Mouse (Mus musculus): ENCODE results near the gene Anxa4. TPM values are rescaled to one million over a fixed set of nuclear protein-coding genes. Genes with fewer than 3 reads are reported as not detected.

The Anxa4 gene
- polyA plus RNA-seq, 1 experiment from 2014 or later, result 4.6 TPM

DNA sequence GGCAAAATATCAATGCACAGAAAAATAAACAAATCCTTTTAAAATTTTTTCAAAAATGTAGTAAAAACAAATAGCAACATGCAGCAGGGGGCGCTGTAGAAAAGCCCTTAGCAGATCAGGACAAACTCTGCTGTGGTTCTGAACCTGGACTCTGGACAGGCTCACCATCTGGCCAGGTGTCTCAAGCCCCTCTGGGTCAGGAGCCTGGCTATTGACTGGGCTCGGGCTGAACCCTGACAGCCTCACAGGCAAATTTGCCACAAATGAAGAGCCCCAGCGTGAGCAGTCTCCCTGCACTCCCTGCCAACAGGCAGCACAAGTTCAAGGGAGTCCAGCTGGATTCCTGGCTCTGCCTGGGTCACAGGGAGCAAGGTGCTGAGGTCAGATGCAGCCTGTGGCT is 20.0 kb upstream of the Anxa4 start:
- no peak overlapping the region for H3K4me3 ChIP-seq (ENCODE audit: low read depth, low read length)
- H3K27ac ChIP-seq (ENCODE audit: low read length), result no peak overlapping the region
- no peak overlapping the region for H3K4me2 ChIP-seq (ENCODE audit: low read length)
- WGBS, result 22% methylated on average over 3 of the region's 3 CpGs
- no peaks in the 10 kb centered on the region for H3K27me3 ChIP-seq (ENCODE audit: control insufficient read depth, insufficient read depth, low read depth, low read length)
- no peak for ATAC-seq
- H3K9me3 ChIP-seq (replicated peaks; ENCODE audit: control insufficient read depth, low read length, poor library complexity, severe bottlenecking), result no peaks in the 10 kb centered on the region
- H3K4me1 ChIP-seq (ENCODE audit: control insufficient read depth, insufficient read depth, low read length), result peaks cover 4% of the 10 kb centered on the region; the same call in 1 of the 2 replicates
- no peaks in the 10 kb centered on the region for H3K36me3 ChIP-seq (ENCODE audit: control insufficient read depth, insufficient read depth, low read length)
- H3K9ac ChIP-seq (ENCODE audit: low read depth, low read length), result no peak overlapping the region

DNA sequence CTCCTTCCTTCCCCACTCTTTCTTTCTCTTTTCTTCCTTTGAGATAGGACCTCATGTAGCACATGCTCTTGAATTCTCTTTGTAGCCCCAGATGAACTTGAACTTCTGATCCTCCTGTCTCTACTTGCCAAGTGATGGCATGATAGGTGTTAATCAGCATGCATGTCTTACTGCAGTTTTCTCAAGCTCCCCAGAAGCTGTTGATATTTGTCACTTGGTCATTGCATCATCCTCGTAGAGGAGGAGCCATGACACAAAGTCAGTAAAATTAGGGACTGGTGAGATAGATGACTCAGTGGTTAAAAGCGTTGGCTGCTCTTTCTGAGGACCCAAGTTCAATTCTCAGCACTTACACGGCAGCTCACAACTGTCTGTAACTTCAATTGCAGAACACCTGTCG is 19.5 kb upstream of the Anxa4 start:
- H3K27me3 ChIP-seq (ENCODE audit: control insufficient read depth, insufficient read depth, low read depth, low read length), result no peaks in the 10 kb centered on the region
- H3K36me3 ChIP-seq (ENCODE audit: control insufficient read depth, insufficient read depth, low read length), result no peaks in the 10 kb centered on the region
- no peak overlapping the region for H3K27ac ChIP-seq (ENCODE audit: low read length)
- peaks cover 4% of the 10 kb centered on the region; the same call in 1 of the 2 replicates for H3K4me1 ChIP-seq (ENCODE audit: control insufficient read depth, insufficient read depth, low read length)
- no peak overlapping the region for H3K4me2 ChIP-seq (ENCODE audit: low read length)
- H3K4me3 ChIP-seq (ENCODE audit: low read depth, low read length), result no peak overlapping the region
- no peak for ATAC-seq
- 61% methylated on average over 4 of the region's 4 CpGs for WGBS
- no peaks in the 10 kb centered on the region for H3K9me3 ChIP-seq (replicated peaks; ENCODE audit: control insufficient read depth, low read length, poor library complexity, severe bottlenecking)
- no peak overlapping the region for H3K9ac ChIP-seq (ENCODE audit: low read depth, low read length)

DNA sequence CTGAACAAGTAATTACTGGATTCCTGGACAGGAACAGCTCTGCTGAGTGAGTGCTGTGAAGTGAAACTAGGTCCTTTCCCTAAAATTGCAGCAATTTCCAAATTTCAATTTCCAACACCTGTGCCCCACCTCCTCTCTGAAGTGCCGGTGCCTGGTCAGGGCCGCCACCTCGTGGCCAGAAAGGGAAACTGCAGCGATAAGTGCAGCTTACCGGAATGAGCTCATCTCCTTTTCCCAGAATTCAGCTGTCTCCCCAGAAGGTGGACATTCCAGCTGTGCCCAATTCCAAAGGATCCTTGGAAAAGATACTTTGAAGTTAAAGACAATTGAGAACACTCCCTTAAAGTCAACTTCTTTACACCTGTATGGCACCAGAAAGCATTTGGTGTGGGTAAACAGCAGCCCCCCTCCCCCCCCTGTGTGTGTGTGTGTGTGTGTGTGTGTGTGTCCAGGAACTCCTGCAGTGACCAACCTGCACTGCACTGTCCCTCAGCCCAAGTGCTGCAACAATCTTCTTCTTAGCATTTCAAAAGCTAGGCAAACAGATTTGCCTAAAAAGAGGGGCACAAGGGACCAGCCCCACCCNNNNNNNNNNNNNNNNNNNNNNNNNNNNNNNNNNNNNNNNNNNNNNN is 13.2 kb upstream of the Anxa4 start:
- 0 out of 2 replicates have a peak, but pooled peaks cover 4% of the 10 kb centered on the region for H3K4me1 ChIP-seq (ENCODE audit: control insufficient read depth, insufficient read depth, low read length)
- no peaks in the 10 kb centered on the region for H3K27me3 ChIP-seq (ENCODE audit: control insufficient read depth, insufficient read depth, low read depth, low read length)
- ATAC-seq, result no peak
- 3% methylated on average over 5 of the region's 5 CpGs for WGBS
- no peak overlapping the region for H3K4me3 ChIP-seq (ENCODE audit: low read depth, low read length)
- no peak overlapping the region for H3K9ac ChIP-seq (ENCODE audit: low read depth, low read length)
- no peak overlapping the region for H3K4me2 ChIP-seq (ENCODE audit: low read length)
- no peaks in the 10 kb centered on the region for H3K36me3 ChIP-seq (ENCODE audit: control insufficient read depth, insufficient read depth, low read length)
- H3K27ac ChIP-seq (ENCODE audit: low read length), result no peak overlapping the region
- H3K9me3 ChIP-seq (replicated peaks; ENCODE audit: control insufficient read depth, low read length, poor library complexity, severe bottlenecking), result no peaks in the 10 kb centered on the region

DNA sequence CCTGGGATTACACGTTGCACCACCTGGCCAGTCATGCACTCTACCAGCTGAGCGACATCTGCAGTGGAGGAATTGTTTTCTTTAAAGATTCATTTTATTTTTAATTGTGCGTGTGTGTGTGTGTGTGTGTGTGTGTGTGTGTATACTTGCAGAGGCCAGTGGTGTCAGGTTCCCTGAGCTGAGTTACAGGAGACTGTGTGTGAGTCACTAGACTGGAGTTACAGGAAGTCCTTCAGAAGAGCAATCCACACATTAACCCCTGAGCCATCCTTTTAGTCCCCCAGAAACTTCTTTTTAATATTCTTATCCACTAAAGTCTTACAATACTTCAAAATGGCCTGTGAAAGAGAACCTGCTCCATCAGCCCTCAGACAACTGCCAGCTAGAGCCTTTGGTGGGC is 11.3 kb upstream of the Anxa4 start:
- Histone ChIP-seq H3K4me3 (ENCODE audit: low read depth, low read length) (no peak overlapping the region), H3K4me2 (ENCODE audit: low read length) (no peak overlapping the region), H3K27me3 (ENCODE audit: control insufficient read depth, insufficient read depth, low read depth, low read length) (no peaks in the 10 kb centered on the region), H3K36me3 (ENCODE audit: control insufficient read depth, insufficient read depth, low read length) (no peaks in the 10 kb centered on the region), H3K27ac (ENCODE audit: low read length) (no peak overlapping the region), H3K9me3 (replicated peaks; ENCODE audit: control insufficient read depth, low read length, poor library complexity, severe bottlenecking) (no peaks in the 10 kb centered on the region), H3K9ac (ENCODE audit: low read depth, low read length) (no peak overlapping the region), H3K4me1 (ENCODE audit: control insufficient read depth, insufficient read depth, low read length) (no peaks in the 10 kb centered on the region)
- ATAC-seq, result no peak
- 83% methylated on average over 3 of the region's 3 CpGs for WGBS

DNA sequence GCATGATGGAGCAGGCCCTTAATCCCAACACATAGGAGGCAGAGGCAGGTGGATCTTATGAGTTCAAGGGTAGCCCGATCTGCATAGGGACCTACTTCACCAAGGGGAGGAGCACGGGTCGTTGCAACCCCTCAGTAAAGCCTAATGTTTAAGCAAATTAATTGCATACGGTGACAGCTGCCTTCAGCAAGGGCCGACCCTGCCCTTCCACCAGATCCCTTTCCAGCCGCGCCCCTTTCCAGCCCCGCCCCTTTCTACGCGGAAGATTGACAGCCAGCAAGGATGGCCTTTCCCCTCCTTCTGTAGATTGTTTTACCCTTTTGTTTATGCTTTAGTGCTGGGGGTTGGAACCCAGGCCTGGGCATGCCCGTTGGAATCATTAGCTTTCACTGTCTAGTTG is 8.0 kb upstream of the Anxa4 start:
- ATAC-seq, result no peak
- no peaks in the 10 kb centered on the region for H3K9me3 ChIP-seq (replicated peaks; ENCODE audit: control insufficient read depth, low read length, poor library complexity, severe bottlenecking)
- no peak overlapping the region for H3K4me3 ChIP-seq (ENCODE audit: low read depth, low read length)
- H3K4me1 ChIP-seq (ENCODE audit: control insufficient read depth, insufficient read depth, low read length), result no peaks in the 10 kb centered on the region
- no peak overlapping the region for H3K27ac ChIP-seq (ENCODE audit: low read length)
- H3K9ac ChIP-seq (ENCODE audit: low read depth, low read length), result no peak overlapping the region
- no peaks in the 10 kb centered on the region for H3K27me3 ChIP-seq (ENCODE audit: control insufficient read depth, insufficient read depth, low read depth, low read length)
- H3K36me3 ChIP-seq (ENCODE audit: control insufficient read depth, insufficient read depth, low read length), result no peaks in the 10 kb centered on the region
- H3K4me2 ChIP-seq (ENCODE audit: low read length), result no peak overlapping the region
- 49% methylated on average over 11 of the region's 11 CpGs for WGBS

DNA sequence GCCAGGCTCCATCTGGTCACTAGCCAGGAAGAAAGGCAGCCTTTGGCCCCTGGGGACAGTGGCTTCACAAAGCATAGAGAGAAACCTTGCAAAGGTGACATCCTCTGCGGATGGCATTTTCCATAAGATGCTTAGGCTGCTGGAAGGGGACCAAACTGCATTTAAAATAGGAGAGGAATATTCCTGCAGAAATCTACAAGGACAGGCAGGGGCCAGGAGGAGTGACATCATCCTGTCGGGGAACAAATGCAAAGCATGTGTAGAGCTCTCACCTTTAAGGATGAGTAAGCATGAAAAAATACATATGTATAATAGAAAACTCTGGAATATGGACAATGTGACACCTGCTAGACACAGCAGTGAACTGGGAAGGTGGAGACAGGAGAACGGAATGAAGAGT is 7.1 kb upstream of the Anxa4 start:
- no peak overlapping the region for H3K27ac ChIP-seq (ENCODE audit: low read length)
- H3K4me1 ChIP-seq (ENCODE audit: control insufficient read depth, insufficient read depth, low read length), result no peaks in the 10 kb centered on the region
- no peaks in the 10 kb centered on the region for H3K36me3 ChIP-seq (ENCODE audit: control insufficient read depth, insufficient read depth, low read length)
- H3K27me3 ChIP-seq (ENCODE audit: control insufficient read depth, insufficient read depth, low read depth, low read length), result no peaks in the 10 kb centered on the region
- ATAC-seq, result no peak
- H3K9me3 ChIP-seq (replicated peaks; ENCODE audit: control insufficient read depth, low read length, poor library complexity, severe bottlenecking), result no peaks in the 10 kb centered on the region
- 95% methylated on average over 3 of the region's 3 CpGs for WGBS
- H3K9ac ChIP-seq (ENCODE audit: low read depth, low read length), result no peak overlapping the region
- H3K4me3 ChIP-seq (ENCODE audit: low read depth, low read length), result no peak overlapping the region
- no peak overlapping the region for H3K4me2 ChIP-seq (ENCODE audit: low read length)

DNA sequence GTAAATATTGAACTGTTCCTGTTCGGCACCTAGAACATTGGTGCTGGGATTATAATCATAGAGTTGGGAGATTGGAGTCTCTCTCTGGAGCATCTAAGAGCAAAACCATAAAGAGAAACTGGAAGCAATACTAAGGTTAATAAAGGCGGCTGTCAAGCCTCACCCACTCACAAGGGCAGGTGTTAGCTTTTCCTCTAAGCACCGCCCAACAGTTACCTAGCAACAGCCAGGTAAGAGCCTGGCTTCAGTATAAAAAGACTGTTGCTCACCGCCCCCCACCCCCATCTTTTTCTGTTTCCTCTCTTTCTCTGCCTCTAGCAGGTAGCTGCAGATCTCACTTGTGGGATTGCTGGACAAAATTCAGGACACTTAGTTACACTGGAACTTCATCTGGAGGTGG is 4.1 kb upstream of the Anxa4 start:
- Histone ChIP-seq H3K4me1 (ENCODE audit: control insufficient read depth, insufficient read depth, low read length) (peaks cover 9% of the 10 kb centered on the region), H3K4me2 (ENCODE audit: low read length) (no peak overlapping the region), H3K27ac (ENCODE audit: low read length) (no peak overlapping the region), H3K27me3 (ENCODE audit: control insufficient read depth, insufficient read depth, low read depth, low read length) (peaks cover 11% of the 10 kb centered on the region), H3K4me3 (ENCODE audit: low read depth, low read length) (no peak overlapping the region), H3K9ac (ENCODE audit: low read depth, low read length) (no peak overlapping the region), H3K36me3 (ENCODE audit: control insufficient read depth, insufficient read depth, low read length) (no peaks in the 10 kb centered on the region), H3K9me3 (replicated peaks; ENCODE audit: control insufficient read depth, low read length, poor library complexity, severe bottlenecking) (no peaks in the 10 kb centered on the region)
- WGBS, result 60% methylated on average over 4 of the region's 4 CpGs
- no peak for ATAC-seq

DNA sequence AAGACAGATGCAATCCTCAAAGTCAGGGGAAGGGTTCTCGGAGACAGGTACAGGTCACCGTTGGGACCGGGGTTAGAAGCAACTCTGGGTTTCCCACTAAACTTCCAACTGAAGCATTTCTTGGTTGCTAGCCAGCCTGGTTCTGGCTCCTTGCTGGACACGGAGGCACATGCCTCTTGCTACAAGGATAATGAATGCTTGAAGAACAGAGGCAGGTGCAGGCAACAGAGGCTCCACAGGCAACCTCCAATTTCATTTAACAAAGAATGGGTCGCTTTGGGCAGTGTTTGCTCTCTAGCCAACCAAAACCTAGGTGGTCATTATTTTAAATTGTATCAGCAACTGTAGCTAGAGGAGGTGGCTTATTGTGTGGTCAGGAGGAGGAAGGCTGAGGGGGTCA is 573 bp upstream of the Anxa4 start:
- H3K4me3 ChIP-seq (ENCODE audit: low read depth, low read length), result no peak overlapping the region
- no peaks in the 10 kb centered on the region for H3K36me3 ChIP-seq (ENCODE audit: control insufficient read depth, insufficient read depth, low read length)
- peaks cover 9% of the 10 kb centered on the region for H3K4me1 ChIP-seq (ENCODE audit: control insufficient read depth, insufficient read depth, low read length)
- no peak for ATAC-seq
- no peak overlapping the region for H3K4me2 ChIP-seq (ENCODE audit: low read length)
- no peaks in the 10 kb centered on the region for H3K9me3 ChIP-seq (replicated peaks; ENCODE audit: control insufficient read depth, low read length, poor library complexity, severe bottlenecking)
- H3K27ac ChIP-seq (ENCODE audit: low read length), result no peak overlapping the region
- 46% methylated on average over 5 of the region's 5 CpGs for WGBS
- H3K9ac ChIP-seq (ENCODE audit: low read depth, low read length), result no peak overlapping the region
- H3K27me3 ChIP-seq (ENCODE audit: control insufficient read depth, insufficient read depth, low read depth, low read length), result peaks cover 22% of the 10 kb centered on the region

DNA sequence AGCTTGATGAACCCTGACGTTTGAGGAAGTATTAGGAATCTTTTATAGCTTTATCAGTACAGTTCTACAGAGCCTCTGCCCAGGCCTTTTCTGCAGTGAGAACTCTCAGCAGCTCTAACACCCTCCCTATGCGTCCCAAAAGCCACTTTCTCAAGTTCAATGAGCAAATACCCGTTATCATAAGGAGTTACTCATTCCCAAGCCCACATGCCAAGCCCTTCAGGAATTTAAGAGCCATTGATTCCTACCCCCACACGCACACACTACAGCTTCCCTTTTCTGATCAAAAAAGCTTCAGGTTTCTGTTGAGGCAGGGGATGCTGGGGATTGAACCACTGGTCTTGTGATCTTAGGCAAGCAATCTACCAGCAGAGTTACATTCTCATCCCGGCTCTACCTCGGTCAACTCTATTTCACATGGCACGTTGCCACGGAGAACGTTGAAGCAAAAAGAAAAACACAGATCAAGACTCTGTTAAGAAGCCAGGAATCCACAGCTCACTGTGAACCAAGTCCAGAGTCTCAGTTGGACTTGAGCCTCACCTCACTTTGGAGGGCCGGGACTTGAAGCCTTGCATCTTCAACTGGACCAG is 2.9 kb downstream of the Anxa4 start:
- Histone ChIP-seq H3K9me3 (replicated peaks; ENCODE audit: control insufficient read depth, low read length, poor library complexity, severe bottlenecking) (no peaks in the 10 kb centered on the region), H3K4me2 (ENCODE audit: low read length) (no peak overlapping the region), H3K36me3 (ENCODE audit: control insufficient read depth, insufficient read depth, low read length) (no peaks in the 10 kb centered on the region), H3K4me1 (ENCODE audit: control insufficient read depth, insufficient read depth, low read length) (peaks cover 9% of the 10 kb centered on the region), H3K9ac (ENCODE audit: low read depth, low read length) (no peak overlapping the region), H3K27me3 (ENCODE audit: control insufficient read depth, insufficient read depth, low read depth, low read length) (peaks cover 22% of the 10 kb centered on the region), H3K27ac (ENCODE audit: low read length) (no peak overlapping the region), H3K4me3 (ENCODE audit: low read depth, low read length) (no peak overlapping the region)
- WGBS, result 84% methylated on average over 10 of the region's 10 CpGs
- ATAC-seq, result no peak

Measured in midbrain, embryonic 16.5 days (tissue).